Mouse (Mus musculus) frontal cortex, postnatal 14 days (tissue): ENCODE results near the gene Ppp1r26.

Experiments
- DNase-seq, 2 experiments: peaks; one replicate each; pipeline ENCODE4 v3.0.0; 2022; ENCODE audit warnings: low spot score in 2 of 2

Ppp1r26 gene

DNA sequence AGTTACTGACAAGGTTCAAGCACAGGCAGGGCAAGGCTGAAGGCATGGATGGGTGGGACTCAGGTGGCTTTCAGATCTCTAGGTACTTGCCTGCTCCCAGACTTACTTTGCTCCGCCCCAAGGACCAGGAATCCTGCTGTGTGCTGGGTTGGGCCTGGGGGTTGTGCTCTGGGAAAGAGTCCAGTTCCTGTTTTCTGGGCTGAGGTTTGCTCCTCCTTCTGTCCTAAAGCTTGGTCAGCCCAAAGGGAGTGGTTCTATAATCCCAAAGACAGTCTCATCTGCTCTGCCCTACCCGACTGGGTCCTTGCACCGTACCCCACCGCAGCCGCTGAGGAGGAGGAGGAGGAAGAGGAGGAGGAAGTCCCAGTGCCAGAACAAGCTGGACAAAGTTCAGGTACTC, 50.1 kb downstream of the Ppp1r26 start, which contains the start of gene Gbgt1:
Gbgt1 (plus strand) TSS at position 221 of the 400 bp plus-strand sequence.
- DNase-seq, result no peak

DNA sequence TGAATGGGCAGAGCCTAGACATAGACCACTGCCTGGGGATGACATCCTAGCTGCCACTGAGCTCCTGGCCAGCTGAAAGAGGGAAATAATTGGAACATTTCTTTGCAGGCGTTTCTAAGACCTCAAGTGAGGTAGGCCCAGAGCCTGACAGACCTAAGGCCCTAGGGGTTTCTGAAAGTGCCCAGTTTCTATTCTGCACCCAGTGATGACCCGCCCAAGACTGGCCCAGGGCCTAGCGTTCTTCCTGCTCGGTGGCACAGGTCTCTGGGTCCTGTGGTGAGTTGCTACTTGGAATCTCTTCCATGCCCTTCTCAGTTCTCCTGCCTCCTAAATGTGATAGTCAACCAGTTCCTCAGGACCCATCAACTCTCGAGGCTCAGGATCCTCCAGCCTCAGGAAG, 51.0 kb downstream of the Ppp1r26 start:
- DNase-seq, result no peak

DNA sequence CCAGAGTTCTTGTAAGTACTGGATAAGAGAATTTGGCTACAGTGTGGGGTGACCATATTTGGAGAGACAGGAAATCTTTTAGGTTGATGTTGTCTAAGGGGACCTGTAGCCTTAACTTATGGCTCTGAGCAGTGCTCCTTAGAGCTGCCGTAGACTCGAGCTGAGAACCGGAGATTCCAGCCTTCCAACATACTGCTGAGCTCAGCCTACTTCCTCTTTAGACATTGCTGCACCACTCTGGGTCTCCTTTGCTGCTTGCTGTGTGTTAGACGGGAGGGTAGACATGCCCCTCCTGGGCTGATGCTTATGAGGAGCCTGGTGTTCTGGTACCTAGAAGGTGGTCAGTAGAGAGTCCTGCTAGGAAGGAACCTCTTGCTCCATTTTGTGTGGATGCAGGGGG, 51.8 kb downstream of the Ppp1r26 start:
- no peak for DNase-seq

DNA sequence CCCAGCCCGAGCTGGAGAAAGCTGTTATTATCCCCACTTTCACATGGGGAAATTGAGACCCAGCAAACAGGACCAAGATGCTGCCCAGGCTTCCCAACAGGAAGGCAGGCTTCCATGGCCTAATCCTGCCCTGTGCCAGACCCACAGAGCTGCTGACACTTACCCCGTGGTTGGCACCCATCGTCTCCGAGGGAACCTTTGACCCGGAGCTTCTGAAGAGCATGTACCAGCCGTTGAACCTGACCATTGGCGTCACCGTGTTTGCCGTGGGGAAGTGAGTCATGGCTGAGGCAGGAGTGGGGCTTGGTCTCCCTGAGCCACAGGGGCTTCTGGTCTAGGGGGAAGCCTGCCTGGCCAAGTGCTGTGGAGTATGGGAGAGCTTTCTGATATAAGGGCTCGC, 56.4 kb downstream of the Ppp1r26 start:
- DNase-seq, result no peak

DNA sequence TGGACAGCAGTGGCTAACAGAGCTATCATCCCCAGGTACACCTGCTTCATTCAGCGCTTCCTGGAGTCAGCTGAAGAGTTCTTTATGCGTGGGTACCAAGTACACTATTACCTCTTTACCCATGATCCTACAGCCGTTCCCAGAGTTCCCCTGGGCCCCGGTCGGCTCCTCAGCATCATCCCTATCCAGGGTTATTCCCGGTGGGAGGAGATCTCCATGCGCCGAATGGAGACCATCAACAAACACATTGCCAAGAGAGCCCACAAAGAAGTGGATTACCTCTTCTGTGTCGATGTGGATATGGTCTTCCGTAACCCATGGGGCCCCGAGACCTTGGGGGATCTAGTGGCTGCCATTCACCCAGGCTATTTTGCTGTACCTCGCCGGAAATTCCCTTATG, 58.1 kb downstream of the Ppp1r26 start:
- peak in 1 of 2 experiments; percentile 0 for DNase-seq
